Mouse (Mus musculus) adrenal gland, adult 2 months (tissue): ENCODE measurements around the gene Rgs9. TPM values are rescaled to one million over a fixed set of nuclear protein-coding genes. Genes with fewer than 3 reads are reported as not detected.
"Not testable (repeated sequence)": the region's sequence is repeated elsewhere in the genome, so short reads cannot be mapped to it uniquely, and the experiment has no call there.

Experiments
- DNase-seq: peaks from one replicate; pipeline ENCODE4 v3.0.0; 2021
- long read RNA-seq: library from polyadenylated mRNA; stranded (forward); transcript quantifications from one replicate; pipeline ENCODE4 v2.0.0, GENCODE M21; 2021
- polyA plus RNA-seq: library from polyadenylated mRNA; depleted of rRNA; stranded (reverse); fragments of >200 nt; gene quantifications from 2 replicates; pipeline ENCODE4 v1.2.3, GENCODE M21; 2012; rRNA removed
- total RNA-seq, 2 experiments: library from RNA; stranded (reverse); gene quantifications; 2 replicates each; pipeline ENCODE4 v1.2.3; 2021

Rgs9 gene
- total RNA-seq (1 to 10 TPM; 4.3 to 6.0 TPM), polyA plus RNA-seq (2.5 and 2.8 TPM in 2 replicates)
- long read RNA-seq, transcript Rgs9-201 (19 exons, 2,434 nt) = major isoform, 5 of 7 reads
- long read RNA-seq, partial matches to known transcripts = 1 of 7 reads
- long read RNA-seq, other reads (novel, unspliced or antisense) = 1 of 7 reads

- peak; percentile 92 for DNase-seq
These were observed at the start of gene Rgs9 for GRCm38 (mm10) chr11:109297710-109298375. Gene Rgs9, minus strand, starts transcription at chr11:109298129.

GRCm38 (mm10) chr11:109347242-109347959 lies 49.5 kb upstream of the Rgs9 start:
- DNase-seq = peak; percentile 94

GRCm38 (mm10) chr11:109343991-109344599 lies 46.2 kb upstream of the Rgs9 start:
- DNase-seq = peak; percentile 58

GRCm38 (mm10) chr11:109343558-109343957 lies 45.6 kb upstream of the Rgs9 start:
- DNase-seq = no peak

- not testable (repeated sequence) for DNase-seq
These were observed 44.7 kb upstream of the Rgs9 start for GRCm38 (mm10) chr11:109342666-109343065.

- DNase-seq = no peak
These were observed 42.6 kb upstream of the Rgs9 start for GRCm38 (mm10) chr11:109340541-109340940.

GRCm38 (mm10) chr11:109339155-109339938 lies 41.4 kb upstream of the Rgs9 start:
- DNase-seq = no peak

- DNase-seq = no peak
These were observed 38.0 kb upstream of the Rgs9 start for GRCm38 (mm10) chr11:109335890-109336289.

GRCm38 (mm10) chr11:109334773-109335172 lies 36.8 kb upstream of the Rgs9 start:
- DNase-seq = no peak

GRCm38 (mm10) chr11:109332722-109333121 lies 34.8 kb upstream of the Rgs9 start:
- peak; percentile 88 for DNase-seq

- peak; percentile 93 for DNase-seq
These were observed 33.5 kb upstream of the Rgs9 start for GRCm38 (mm10) chr11:109331424-109331824.

- DNase-seq = no peak
These were observed 32.9 kb upstream of the Rgs9 start for GRCm38 (mm10) chr11:109330706-109331393.

- peak; percentile 23 for DNase-seq
These were observed 31.4 kb upstream of the Rgs9 start for GRCm38 (mm10) chr11:109329331-109329730.

- DNase-seq = peak; percentile 66
These were observed 30.0 kb upstream of the Rgs9 start for GRCm38 (mm10) chr11:109327952-109328351.

- DNase-seq = no peak
These were observed 29.5 kb upstream of the Rgs9 start for GRCm38 (mm10) chr11:109327381-109327780.

- DNase-seq = no peak
These were observed 28.3 kb upstream of the Rgs9 start for GRCm38 (mm10) chr11:109326270-109326669.

- no peak for DNase-seq
These were observed 22.5 kb upstream of the Rgs9 start for GRCm38 (mm10) chr11:109320361-109320933.

- DNase-seq = no peak
These were observed 22.0 kb upstream of the Rgs9 start for GRCm38 (mm10) chr11:109319946-109320345.

GRCm38 (mm10) chr11:109319471-109319870 lies 21.5 kb upstream of the Rgs9 start:
- no peak for DNase-seq

- DNase-seq = peak; percentile 52
These were observed 19.0 kb upstream of the Rgs9 start for GRCm38 (mm10) chr11:109316921-109317320.
